Mouse (Mus musculus) natural killer cell, adult 2 months (primary cell): Measurements from ENCODE around the gene Micu1.

Experiments used
- DNase-seq, 2 experiments: peaks; one replicate each; pipeline ENCODE4 v3.0.0; 2022; ENCODE audit warnings: low spot score in 2 of 2

Gene Micu1

DNA sequence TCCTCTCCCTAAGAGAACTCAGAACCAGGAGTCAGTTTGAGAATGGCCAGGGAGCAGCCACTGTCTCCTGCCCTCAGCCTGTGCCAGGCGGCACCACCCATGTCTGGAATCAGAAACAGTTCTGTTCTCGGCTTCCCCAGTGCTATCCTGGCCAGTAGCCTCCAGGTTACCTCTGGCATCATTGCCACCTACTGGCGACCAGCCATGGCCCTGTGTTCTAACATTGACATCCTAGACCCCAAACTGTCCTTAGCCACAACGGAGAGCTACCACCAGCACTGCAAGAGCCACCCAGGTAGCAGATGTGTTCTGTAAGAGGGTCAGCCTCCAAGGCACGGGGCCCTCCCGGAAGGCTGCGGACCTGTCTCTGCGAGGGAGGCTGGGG, 200.3 kb downstream of the Micu1 start:
- no peak for DNase-seq

GRCm38 (mm10) chr10:59903170-59903569, 200.9 kb downstream of the Micu1 start:
- no peak for DNase-seq

DNA sequence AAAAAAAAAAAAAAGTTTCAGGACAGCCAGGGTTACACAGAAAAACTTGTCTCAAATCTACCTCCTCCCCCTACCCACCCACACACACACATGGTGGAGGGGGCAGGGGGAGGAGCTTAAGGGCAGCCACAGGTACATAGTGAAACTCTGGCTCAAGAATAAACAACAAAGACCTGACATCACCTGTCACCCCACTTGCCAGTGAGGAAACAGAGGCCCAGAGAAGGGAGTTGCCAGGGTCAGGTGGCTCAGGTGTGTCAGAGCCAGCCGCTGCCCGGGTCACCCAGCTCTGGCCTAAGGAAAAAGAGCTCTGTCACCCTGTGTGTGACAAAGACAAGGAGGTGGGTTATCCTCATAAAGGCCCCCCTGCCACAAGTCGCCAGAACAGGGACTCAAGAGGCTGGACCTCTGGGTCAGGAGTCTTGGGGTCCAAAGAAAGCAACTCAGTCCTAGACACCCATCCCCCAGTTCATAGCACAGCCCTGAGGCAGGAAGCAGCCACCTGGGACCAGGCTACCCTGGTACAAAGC, 204.9 kb downstream of the Micu1 start:
- DNase-seq = no peak

- DNase-seq = peak; percentile 61 to 72
Observed at GRCm38 (mm10) chr10:59907695-59908299, 205.5 kb downstream of the Micu1 start.

- no peak for DNase-seq
Observed at GRCm38 (mm10) chr10:59908776-59909315, 206.6 kb downstream of the Micu1 start.

DNA sequence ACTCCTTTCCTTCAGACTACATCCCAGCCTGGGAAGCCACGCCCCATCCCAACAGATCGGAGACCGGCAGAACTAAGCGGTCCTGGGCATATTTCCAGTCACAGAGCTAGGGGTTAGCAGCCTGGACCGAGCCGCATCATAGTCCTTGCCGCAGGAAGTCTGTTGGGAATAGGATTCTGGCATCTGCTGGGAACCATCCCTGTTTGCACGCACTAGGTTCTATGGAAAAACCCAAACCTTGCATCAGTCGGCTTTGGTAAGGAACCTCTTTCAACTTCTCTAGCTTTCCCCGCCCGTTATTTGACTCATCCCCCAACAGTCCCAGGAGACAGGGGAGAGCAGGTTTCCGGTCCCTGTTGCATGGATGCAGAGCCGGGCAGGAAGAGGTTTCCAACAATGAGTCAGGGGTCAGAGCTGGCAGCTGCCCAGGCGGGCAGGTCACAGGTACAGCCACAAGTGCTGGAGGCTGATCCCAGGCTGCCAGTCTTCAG, 207.1 kb downstream of the Micu1 start:
- DNase-seq = no peak

- DNase-seq = peak in 1 of 2 experiments; percentile 76
Observed at GRCm38 (mm10) chr10:59911091-59911490, 208.8 kb downstream of the Micu1 start.

DNA sequence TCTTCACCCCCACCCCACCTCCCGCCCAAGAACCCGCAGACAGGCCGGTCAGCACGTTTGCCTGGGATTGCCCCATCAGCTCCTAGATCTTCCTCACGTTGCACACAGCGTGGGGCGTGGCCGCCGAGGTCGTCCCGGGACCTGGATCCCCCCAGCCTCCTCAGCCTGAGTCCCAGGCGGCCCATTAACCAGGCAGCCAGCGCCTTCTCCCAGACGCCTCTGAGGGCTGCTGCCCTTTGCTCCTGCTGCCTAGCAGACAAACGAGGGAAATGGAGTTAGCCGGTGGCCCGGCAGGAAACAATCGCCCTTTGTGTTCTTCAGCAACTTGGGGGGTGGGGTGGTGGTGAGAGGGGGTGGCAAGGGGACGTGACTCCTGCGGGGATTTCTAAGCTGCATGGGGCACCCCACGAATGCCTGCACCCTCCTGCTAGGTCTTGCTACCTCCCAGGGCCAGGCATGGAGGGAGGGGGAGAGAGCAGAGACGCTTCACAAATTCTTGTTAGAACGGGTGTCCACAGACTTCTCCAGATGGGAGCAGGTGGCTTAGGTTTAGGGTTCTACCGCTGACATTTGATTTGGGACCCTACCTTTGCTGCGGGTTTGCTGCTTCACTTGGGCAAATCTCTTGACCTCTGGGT, 209.4 kb downstream of the Micu1 start:
- no peak for DNase-seq
